Mouse (Mus musculus) retina, postnatal 7 days (tissue): ENCODE data around the gene Dnaja2.
A peak's percentile ranks its signal among the peaks of the same experiment; 100 is the strongest.

ENCODE experiments used
- DNase-seq: peaks from one replicate; pipeline ENCODE4 v3.0.0-alpha.2; 2012; ENCODE audit warnings: low read depth, low spot score

Gene Dnaja2

DNA sequence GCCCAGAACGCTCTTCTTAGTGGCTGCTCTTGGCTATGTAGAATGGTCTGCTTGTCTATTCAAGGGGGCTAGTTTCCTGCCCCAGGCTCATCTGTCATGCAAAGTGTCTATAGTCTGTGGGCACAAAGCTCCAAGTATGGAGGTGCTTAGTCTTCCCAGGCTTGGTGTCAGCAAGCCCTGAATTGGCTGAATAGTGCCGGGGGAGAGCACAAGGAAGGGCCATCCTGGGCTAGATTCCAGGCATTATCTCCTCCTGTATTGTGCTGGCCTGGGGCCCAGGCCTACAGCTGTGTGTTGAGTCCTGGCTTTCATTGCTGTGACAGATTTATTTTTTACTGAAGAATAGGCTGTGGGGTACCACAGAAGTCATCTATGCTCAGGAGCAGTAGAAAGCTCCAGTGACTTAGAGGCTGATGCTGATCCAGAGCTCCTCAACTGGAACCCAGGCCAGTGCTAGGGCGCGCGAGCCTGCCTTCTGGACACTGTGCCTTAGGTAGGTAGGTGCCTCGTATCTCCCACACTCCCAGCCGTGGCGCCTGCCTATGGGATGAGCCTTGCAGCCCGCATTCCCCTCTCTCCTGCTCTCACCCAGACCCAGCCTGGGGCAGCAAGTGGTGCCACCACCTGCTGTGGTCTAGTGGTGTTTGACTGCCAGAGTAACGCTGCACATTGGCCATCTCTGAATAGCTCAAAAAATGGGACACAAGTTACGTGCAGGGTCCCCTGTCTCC, 54.0 kb downstream of the Dnaja2 start:
- DNase-seq: no peak

GRCm38 (mm10) chr8:85500460-85500859, 54.7 kb downstream of the Dnaja2 start:
- no peak for DNase-seq

- no peak for DNase-seq
Observed at GRCm38 (mm10) chr8:85498577-85498976, 56.6 kb downstream of the Dnaja2 start.

DNA sequence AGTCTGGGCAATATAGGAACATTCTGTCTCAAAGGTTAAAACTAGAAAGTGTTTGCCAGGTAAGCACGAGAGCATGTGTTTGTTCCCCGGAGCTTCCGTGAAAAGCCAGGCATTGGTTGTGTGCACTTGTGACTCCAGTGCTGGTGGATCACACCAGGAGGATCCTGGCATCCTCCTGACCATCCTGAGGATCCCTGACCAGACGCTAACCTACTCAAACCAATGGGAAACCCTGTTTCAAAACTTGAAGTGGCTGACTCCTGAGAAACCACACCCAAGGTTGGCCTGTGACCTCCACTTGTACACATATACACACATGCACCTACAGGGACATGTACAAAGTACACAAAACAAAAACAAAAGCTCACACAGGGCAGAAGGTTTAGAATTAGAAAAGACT, 58.4 kb downstream of the Dnaja2 start:
- DNase-seq: no peak

DNA sequence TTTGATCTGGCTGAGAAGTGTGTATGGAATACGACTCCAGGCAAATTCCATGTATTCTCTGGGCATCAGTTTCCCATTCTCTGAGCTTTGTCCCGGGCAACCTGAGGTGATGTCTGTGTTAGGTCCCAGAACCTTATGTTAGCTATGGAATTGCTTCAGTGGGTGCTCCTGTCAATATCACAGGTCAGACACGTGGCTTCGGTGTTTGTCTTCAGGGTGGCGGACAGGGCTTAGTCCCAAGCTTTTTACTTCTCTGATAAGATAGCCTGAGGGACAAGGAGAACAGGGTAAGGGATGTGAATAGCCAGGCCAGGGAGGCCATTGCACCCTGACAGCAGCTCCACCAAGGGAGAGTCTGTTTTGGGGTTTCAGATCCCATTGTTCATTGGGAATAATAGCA, 59.0 kb downstream of the Dnaja2 start:
- no peak for DNase-seq

DNA sequence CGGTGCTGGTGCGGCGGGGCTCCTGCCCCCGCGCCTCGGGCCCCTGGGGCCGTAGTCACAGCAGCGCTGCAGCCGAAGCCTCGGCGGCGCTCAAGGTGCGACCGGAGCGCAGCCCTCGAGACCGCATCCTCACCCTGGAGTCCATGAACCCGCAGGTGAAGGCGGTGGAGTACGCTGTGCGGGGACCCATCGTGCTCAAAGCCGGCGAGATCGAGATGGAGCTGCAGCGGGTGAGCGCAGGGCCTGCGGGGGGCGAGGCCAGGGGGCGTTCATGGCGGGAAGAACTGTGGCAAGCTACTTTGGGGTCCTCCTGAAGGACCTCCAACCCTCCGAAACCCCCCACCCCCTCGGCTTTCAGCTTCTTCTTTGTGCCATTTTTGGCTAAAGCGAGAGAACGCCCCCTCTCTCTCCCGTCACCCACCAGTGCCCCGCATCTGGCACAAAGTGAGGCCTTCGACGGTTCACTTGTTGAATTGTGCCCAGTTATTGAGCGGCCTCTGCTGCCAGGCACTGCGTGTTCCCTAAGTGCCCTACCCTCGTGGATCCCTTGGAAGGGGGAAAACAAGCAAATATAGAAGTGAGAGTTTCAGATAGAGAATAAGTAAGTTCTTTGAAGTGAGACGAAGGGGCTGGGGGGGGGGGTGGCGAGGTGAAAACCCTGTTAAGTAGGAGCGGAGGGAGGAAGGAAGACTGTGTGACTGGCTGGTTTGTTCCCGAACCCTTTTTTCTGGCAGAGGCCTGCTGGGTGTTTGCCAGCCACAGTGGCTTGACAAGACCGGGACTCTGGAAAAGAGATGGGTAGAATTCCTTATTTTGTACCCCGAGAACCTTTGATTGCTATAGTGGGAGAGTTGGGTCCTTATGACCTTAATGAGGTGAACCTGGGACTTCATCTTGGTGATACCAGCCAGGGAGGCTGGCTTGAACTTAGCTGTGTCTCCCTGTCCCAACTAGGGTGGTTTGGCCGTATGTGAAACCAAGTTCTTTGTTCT, 61.9 kb downstream of the Dnaja2 start:
- DNase-seq: no peak

DNA sequence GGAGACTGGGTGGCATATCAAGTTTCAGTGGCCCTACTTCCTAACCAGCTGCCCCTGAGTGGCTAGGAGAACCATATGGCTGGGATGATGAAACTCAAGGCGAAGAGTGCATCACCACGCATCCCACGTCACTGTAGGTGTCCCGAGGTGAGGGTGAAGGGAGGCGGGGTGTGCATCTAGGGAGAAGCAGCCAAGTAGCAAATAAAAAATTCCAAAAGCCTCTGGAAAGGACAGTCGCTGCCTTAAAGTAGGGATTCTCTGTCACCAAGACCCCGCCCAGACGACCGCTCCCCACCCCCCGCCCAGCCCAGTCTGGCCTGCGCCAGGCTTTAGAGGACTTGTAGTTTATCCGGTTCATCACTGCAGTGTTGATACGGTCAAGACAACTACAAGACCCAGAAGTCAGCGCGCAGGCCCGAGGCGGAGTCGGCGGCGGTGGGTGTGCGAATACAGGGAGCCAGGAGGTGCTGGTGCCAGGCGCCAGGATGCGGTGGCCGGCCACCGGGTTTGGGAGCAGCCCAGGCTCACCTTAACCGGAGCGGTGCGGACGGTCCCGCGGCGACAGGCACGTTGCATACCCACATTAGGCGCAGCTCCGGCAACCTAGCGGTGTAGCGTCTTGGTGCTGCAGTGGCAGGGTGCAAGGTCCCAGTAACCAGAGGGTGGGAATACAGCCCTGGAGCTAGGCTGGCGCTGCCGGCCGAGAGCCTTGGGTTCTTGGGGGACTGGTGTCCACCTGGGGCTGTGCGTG, 62.8 kb downstream of the Dnaja2 start, which contains the start of gene Gpt2:
Gpt2 (plus strand) TSS at position 452 of the 751 bp plus-strand sequence.
- peak; percentile 76 for DNase-seq

GRCm38 (mm10) chr8:85489546-85489945, 65.6 kb downstream of the Dnaja2 start:
- DNase-seq: no peak

DNA sequence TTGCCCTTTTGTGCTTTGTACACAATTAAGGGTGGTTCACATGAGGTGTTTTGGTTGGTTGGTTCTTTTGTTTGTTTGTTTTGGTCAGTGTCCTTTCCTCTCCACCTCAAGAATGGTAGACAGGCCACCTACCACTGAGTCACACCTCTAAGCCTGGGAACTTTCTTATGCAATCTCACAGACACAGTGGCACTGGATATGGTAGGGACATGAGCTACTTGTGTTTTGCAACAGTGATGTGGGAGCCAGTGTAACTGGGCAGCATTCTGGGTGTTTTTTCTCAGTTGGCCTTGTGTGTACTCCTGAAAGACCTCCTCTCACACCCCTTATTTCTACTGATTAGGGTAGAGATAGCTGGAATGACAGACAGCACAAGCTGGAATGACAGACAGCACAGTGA, 66.5 kb downstream of the Dnaja2 start:
- no peak for DNase-seq

DNA sequence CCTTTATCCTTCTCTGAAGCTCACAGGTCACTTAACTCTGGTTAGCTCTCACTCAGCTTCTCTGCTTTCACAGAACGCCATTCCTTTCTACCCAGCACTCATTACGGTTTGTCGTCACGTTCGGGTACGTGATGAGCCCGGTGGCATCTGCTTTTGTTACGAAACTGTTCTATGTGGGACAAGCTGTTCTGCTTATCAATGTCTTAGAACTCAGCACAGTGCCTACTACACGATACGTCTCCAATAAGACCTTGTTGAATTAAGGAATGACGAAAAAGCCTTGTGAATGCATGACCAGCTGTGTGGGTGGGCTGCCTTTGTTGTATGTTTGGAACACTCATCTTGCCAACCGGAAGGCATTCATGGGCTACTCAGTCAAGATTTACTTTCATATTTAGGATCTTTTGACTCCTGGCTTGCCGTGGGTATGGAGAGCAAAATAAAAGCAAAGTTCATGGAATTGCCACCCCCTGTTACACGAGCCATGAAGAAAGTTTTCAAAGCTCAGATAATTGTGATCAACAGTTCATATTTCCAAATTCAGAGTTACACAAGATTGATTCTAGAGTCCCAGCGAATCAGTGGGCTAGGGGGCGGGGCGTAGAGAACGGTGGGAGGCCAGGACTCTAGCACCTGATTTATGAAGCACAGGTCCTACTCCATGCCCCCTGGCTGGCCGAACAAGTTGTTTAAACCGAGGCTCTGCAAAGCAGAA, 67.1 kb downstream of the Dnaja2 start:
- no peak for DNase-seq
